Mouse (Mus musculus) urinary bladder, postnatal 25 days (tissue): ENCODE measurements around the gene Cblc.
A peak's percentile ranks its signal among the peaks of the same experiment; 100 is the strongest.
"Not testable (repeated sequence)": the region's sequence is repeated elsewhere in the genome, so short reads cannot be mapped to it uniquely, and the experiment has no call there.

ENCODE experiments used
- DNase-seq: peaks from one replicate; pipeline ENCODE4 v3.0.0; 2022; ENCODE audit warnings: low spot score

The Cblc gene

GRCm38 (mm10) chr7:19818875-19819274 is 22.3 kb upstream of the Cblc start:
- no peak for DNase-seq

DNA sequence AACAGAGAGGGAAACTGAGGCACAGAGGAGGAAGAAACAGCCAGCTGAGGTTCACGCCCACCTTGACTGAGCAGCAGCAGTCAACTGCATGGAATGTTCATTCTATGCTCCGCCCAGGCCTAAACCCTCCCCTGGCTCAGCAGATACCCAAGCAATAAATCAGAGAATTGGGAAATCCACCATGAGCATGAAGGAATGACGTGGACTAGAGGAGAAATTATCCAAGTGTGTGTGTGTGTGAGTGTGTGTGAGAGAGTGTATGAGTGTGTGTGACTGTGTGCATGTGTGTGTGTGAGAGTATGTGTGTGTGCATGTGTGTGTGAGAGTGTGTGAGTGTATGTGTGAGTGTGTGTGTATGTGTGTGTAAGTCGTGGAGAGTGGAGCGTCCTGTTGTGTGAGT is 21.8 kb upstream of the Cblc start:
- no peak for DNase-seq

- peak; percentile 54 for DNase-seq
Observed at GRCm38 (mm10) chr7:19817382-19818105, 20.9 kb upstream of the Cblc start.

DNA sequence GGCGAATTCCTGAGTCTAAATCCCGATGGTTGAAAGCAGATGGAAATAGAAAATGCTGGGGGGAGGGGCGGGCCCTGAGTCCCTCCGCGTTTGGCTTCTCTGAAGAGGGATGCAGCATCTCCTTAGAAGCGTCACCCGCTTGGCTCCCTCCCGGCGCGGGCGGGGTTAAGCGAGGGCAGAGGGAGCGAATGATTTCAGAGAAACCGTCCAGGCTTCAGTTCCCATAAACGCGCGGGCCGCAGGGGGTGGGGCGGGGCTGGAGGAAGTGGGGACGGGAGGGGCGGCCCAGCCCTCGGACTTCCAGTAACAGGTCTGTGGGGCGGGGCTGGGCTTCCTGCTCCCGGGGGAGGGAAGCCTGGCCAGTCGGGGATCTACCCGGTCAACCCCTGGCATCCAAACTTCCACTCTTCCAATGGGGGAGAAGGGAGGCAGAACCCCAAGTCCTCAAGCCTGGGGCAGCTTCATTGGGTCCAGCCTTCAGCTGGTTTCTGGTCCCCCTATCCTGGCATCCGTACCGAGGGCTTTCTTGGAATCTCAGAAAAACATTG is 19.7 kb upstream of the Cblc start:
- DNase-seq = peak; percentile 85

GRCm38 (mm10) chr7:19815296-19816223 is 19.0 kb upstream of the Cblc start:
- DNase-seq = no peak

DNA sequence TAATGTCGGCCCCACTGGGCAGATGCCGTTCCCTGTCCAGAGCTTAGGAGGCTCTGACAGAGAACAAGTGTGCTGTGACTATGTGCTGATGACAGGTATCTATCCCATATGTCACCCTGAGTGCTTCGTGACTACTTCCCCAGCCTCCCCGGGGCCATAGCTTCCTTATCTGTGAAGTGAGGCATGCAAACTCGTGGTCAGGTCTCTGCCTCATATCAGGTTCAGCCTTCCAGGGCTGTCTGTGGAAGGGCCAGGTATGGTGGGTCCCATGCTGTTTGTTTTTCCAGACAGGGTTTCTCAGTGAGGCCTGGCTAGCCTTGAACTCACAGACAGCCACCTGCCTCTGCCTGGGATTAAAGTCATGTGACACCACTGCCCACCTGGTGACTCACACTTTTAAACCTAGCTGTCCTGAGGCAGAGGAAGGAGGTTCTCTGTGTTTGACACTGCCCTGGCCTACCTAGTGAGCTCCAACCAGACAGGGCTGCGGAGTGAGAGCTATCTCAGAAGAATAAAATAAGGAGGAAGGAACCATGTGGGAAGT is 17.0 kb upstream of the Cblc start:
- DNase-seq = no peak

- no peak for DNase-seq
Observed at GRCm38 (mm10) chr7:19813161-19813560, 16.6 kb upstream of the Cblc start.

DNA sequence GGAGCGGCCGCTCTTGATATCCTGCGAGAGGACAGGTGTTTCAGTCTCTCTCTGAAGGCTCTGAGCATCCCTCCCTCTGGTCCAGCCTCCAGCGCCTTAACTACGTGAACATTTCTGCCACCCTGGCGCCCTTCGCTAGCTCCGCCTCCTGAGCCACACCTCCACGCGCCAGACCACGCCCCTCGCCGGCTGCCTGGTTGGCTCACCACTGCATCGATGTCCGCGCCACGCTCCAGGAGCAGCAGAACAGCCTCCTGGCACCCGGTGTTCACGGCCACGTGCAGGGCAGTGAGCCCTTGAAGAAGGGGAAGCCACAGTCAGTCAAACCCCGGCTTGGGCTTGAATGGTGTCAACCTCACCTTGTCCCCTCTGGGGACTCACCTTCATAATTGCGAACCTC is 14.5 kb upstream of the Cblc start:
- no peak for DNase-seq

DNA sequence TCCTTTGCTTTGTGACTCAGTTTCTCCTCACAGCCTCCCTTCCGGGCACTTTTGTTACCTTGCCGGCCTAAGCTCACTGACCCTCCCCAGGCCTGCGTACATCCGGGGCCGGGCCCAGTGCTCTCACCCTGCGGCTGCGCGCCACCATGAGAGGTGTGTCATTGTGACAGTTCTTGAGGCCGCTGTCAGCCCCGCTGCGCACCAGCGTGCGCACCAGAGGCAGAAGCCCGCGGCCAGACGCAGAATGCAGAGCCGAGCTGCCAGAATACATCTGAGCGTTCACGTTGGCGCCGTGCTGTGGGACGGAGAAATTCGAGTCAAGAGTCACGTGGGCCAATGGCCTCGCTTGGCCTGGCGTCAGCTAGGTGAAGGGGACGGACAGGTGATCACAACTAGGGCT is 12.8 kb upstream of the Cblc start:
- DNase-seq = no peak

- no peak for DNase-seq
Observed at GRCm38 (mm10) chr7:19806356-19806969, 9.9 kb upstream of the Cblc start.

GRCm38 (mm10) chr7:19802995-19803394 is 6.4 kb upstream of the Cblc start:
- DNase-seq = peak; percentile 85

DNA sequence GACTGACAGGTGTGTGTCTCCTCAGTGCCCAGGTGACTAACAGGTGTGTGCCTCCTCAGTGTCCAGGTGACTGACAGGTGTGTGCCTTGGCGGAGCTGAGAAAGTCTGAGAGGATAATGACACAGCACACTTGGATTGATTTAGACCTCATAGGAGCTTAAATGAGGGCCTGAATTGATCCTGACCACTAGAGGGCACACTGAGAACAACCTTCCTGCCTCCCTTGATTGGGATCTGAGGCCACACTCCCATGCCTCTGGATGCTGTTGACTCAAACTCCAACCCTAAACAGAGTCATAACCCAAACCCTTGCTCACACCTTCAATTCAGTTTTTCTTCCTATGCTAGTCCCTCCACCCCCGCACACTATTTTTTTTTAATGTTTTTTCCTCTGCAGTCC is 4.2 kb upstream of the Cblc start:
- peak; percentile 51 for DNase-seq

GRCm38 (mm10) chr7:19796254-19796653 is 355 bp downstream of the Cblc start:
- DNase-seq = no peak

DNA sequence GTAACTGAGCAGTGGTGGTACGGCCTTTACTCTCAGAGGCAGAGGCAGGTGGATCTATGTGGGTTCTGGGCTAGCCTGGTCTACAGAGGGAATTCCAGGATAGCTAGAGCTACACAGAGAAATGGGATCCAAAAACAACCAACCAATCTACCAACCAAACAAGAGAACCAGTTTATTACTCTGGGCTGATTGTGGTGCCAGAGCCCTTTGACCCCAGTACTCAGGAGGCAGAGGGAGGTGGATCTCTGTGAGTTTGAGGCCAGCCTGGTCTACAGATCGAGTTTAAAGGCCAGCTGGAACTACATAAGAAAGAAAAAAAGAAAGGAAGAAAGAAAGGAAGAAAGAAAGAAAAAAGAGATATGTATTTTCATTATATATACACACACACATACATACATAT is 1.4 kb downstream of the Cblc start:
- DNase-seq = no peak

DNA sequence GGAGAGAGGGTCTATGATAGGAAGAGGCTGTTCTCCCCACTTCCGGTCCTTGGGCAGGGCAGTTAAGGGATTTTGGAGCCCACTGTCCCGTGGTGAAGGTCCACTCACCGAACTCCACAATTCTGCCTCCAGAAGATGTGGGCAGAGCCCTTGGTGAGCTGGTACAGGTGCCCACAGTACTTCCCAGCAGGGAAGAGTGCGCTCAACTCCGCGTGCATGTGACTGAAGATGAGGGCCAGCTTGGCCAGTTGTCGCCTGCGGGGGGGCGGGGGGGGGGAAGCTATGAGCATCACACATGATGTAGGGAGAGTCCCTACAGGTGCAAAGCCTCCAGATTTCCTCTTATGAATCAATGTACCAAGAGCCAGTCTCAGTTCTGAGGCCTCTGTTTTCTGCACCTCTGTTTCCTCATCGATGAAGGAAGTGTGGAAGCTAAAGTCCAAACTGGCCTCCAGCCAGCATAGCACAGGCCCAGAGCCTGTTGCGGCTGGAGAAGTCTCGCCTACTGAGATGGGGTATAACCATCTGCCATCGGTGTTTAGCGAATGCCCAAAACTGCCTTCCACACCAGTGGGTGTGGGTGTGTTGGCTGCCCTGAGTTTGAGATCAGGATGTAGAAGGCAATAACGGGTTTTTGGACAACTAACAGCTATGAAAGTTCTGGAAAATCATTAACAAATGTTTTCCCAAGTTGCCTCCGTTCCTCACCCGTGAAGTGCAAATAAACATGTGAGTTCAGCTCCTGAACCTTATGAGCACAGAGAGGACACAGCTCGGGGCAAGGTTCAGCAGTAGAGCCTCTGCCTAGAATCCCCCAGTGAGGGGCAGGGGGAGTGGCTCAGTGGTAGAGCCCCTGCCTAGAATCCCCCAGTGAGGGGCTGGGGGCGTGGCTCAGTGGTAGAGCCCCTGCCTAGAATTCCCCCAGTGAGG is 3.6 kb downstream of the Cblc start:
- no peak for DNase-seq

DNA sequence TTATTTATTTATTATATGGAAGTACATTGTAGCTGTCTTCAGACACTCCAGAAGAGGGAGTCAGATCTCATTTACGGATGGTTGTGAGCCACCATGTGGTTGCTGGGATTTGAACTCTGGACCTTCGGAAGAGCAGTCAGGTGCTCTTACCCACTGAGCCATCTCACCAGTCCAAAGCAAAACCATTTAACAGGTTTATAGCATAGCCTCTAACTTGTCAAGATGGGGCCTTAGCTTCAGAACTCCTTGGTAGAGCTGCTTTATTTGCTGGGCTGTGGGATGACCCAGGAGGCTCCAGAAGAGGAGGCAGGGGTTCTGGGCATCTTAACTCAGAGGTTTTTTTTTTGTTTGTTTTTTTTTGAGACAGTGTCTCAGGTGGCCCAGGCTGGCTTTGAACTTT is 5.1 kb downstream of the Cblc start:
- DNase-seq = not testable (repeated sequence)

DNA sequence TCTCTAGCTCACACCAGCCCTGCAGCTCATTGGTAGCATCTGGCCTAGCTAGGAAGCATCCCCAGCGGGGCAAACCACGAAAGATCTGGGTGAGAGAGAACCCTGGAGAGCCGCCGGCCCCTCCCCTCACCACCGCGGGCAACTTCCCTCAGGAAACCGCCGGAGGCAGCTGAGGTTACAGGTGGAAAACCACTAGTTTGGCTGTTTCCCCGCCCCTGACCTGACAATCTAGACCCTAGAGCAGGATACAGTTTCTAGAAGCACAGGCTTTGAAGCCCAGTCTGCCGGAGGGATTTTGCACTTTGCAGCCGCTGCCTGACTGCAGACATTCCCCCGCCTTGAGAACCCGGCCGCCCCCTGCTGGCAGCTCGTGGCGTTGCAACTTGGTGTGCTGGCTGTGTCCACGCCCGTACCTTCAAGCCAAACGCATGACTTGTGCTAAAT is 6.7 kb downstream of the Cblc start:
- peak; percentile 98 for DNase-seq

DNA sequence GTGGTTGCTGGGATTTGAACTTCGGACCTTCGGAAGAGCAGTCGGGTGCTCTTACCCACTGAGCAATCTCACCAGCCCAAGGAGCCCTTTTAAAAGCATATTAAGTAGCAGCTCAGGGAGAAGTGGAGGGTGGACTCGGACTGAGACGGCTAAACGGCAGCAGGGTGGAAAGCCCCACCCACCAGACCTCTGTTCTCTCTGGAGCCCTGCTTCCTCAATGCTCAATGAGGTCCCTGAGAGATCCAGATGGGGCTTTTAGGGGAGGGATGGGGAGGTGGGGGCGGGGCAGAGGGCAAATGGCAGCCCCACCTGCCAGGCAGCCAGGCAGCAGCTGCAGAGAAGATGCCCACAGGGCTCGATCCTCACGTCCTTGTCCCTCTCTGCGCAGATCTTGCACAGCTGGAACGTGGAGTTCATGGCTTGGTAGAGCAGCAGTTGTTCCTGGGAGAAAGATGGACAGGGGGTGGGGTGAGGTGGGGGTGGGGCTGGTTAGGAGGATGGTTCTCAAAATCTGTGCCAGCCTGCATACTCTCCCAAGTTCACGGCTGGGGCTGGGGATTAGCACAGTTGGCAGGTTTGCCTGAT is 10.6 kb downstream of the Cblc start:
- no peak for DNase-seq

- DNase-seq = no peak
Observed at GRCm38 (mm10) chr7:19784764-19785535, 11.7 kb downstream of the Cblc start.

GRCm38 (mm10) chr7:19783630-19784029 is 13.0 kb downstream of the Cblc start:
- no peak for DNase-seq
